Mouse (Mus musculus): ENCODE data around the gene Bcl3. TPM values are rescaled to one million over a fixed set of nuclear protein-coding genes. Genes with fewer than 3 reads are reported as not detected.
A peak's percentile ranks its signal among the peaks of the same experiment; 100 is the strongest.

Bcl3 gene
- 4.7 and 5.3 TPM in 2 replicates for polyA plus RNA-seq (2015; fragmentation: Nextera tagmentation; extraction: Ambion mirVana)

DNA sequence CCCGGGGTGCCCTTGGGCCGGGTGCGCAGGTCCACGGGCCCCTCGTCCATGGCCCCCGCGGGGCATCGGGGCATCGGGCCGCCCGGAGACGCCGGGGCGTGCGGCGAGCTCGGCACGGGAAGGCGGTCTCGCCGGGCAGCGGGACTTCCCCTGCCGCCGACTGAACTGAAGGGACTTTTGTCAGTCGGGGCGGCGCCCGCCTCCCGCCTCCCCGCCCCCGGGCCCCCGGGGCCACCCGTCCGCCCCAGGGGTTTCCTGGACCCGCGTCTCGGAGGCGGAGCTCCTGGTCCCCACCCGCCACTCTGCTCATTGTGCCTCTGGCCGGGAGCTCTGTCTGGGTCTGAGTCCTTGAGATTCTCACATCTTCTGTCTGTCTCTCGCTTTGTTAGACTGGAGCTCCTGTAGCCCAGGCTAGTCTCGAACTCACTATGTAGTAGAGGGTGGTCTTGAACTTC is at the start of gene Bcl3:
Gene Bcl3 (minus strand): TSS at position 167 of the 455 bp plus-strand sequence.
- peak; percentile 11; the same call in 1 of the 2 replicates for ATAC-seq (ENCODE audit: insufficient read depth)
- WGBS (ENCODE audit: insufficient replicate concordance): under 1% methylated on average over 35 of the region's 42 CpGs
- Histone ChIP-seq H3K27ac (replicated peaks) (peak within 1 kb of the TSS; percentile 76), H3K4me2 (peak within 1 kb of the TSS; percentile 62), H3K27me3 (peaks cover 33% of the 10 kb centered on the region), H3K4me3 (replicated peaks) (peak within 1 kb of the TSS; percentile 59), H3K36me3 (replicated peaks) (peaks cover 6% of the 10 kb centered on the region; the same call in 1 of the 2 replicates), H3K4me1 (replicated peaks) (peaks cover 38% of the 10 kb centered on the region), H3K9ac (peak within 1 kb of the TSS; percentile 49), H3K9me3 (replicated peaks) (no peaks in the 10 kb centered on the region; the same call in 1 of the 2 replicates)

- Histone ChIP-seq H3K9ac (no peak overlapping the region), H3K4me1 (replicated peaks) (peaks cover 14% of the 10 kb centered on the region; the same call in 1 of the 2 replicates), H3K27me3 (no peaks in the 10 kb centered on the region), H3K36me3 (replicated peaks) (no peaks in the 10 kb centered on the region), H3K4me3 (replicated peaks) (no peak overlapping the region), H3K4me2 (no peak overlapping the region), H3K9me3 (replicated peaks) (no peaks in the 10 kb centered on the region), H3K27ac (replicated peaks) (no peak overlapping the region)
- no peak for ATAC-seq (ENCODE audit: insufficient read depth)
- WGBS (ENCODE audit: insufficient replicate concordance): 17% methylated on average over 5 of the region's 5 CpGs
Measured at GRCm38 (mm10) chr7:19871943-19872601, 49.5 kb upstream of the Bcl3 start.

DNA sequence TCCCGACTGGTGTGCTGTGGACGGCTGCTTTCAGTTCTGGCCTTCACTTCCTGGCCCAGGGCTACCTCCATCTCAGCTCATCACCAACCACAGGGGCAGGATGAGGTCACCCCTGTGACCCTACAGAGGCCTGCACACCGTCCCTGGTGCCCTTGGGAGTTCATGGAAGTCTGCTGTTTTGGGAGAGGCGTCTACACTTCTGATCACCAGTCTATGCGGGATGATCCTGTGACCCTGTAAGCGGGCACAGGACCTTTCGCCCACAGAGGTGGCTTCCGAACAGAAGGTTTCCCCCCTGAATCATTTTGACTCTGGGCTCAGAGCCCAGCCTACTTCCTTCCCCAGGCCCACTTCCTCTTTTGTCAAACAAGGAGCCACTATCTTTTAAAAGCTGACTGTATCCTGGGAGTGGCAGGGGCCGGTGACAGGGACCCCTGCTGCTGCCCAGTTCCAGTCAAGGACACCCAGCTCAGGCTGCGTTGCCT is 48.6 kb upstream of the Bcl3 start:
- Histone ChIP-seq H3K27ac (replicated peaks) (peak overlapping the region; percentile 53), H3K9me3 (replicated peaks) (no peaks in the 10 kb centered on the region), H3K4me2 (no peak overlapping the region), H3K36me3 (replicated peaks) (no peaks in the 10 kb centered on the region), H3K4me1 (replicated peaks) (peaks cover 12% of the 10 kb centered on the region), H3K9ac (no peak overlapping the region), H3K27me3 (no peaks in the 10 kb centered on the region), H3K4me3 (replicated peaks) (no peak overlapping the region)
- ATAC-seq (ENCODE audit: insufficient read depth): no peak
- 11% methylated on average over 10 of the region's 10 CpGs for WGBS (ENCODE audit: insufficient replicate concordance)

- Histone ChIP-seq H3K4me1 (replicated peaks) (peaks cover 14% of the 10 kb centered on the region), H3K36me3 (replicated peaks) (no peaks in the 10 kb centered on the region), H3K4me2 (no peak overlapping the region), H3K27me3 (no peaks in the 10 kb centered on the region), H3K9me3 (replicated peaks) (no peaks in the 10 kb centered on the region), H3K4me3 (replicated peaks) (no peak overlapping the region), H3K9ac (no peak overlapping the region), H3K27ac (replicated peaks) (no peak overlapping the region)
- no peak for ATAC-seq (ENCODE audit: insufficient read depth)
- 76% methylated on average over 16 of the region's 16 CpGs for WGBS (ENCODE audit: insufficient replicate concordance)
Measured at GRCm38 (mm10) chr7:19867751-19868399, 45.3 kb upstream of the Bcl3 start.

DNA sequence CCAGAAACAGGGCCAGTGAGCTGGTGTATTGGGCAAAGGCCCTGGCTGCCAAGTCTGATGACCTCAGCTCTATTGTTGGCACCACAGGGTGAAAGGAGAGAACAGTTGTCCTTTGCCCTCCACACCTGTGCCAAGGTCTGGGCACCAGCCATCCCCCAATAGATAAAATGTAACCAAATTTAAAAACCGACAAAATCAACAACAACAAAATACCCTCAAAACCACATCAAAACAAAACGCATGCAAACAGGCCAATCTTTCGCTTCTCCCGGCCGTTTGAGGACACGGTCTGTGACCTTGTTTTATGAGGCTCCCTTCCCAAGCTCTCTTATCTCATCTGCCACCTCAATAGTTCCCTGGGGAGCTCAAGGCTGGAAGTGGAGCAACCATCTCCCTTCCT is 43.9 kb upstream of the Bcl3 start:
- ATAC-seq (ENCODE audit: insufficient read depth): no peak
- 0 out of 2 replicates have a peak overlapping the region, but pooled peaks have one; percentile 39 for H3K27ac ChIP-seq (replicated peaks)

DNA sequence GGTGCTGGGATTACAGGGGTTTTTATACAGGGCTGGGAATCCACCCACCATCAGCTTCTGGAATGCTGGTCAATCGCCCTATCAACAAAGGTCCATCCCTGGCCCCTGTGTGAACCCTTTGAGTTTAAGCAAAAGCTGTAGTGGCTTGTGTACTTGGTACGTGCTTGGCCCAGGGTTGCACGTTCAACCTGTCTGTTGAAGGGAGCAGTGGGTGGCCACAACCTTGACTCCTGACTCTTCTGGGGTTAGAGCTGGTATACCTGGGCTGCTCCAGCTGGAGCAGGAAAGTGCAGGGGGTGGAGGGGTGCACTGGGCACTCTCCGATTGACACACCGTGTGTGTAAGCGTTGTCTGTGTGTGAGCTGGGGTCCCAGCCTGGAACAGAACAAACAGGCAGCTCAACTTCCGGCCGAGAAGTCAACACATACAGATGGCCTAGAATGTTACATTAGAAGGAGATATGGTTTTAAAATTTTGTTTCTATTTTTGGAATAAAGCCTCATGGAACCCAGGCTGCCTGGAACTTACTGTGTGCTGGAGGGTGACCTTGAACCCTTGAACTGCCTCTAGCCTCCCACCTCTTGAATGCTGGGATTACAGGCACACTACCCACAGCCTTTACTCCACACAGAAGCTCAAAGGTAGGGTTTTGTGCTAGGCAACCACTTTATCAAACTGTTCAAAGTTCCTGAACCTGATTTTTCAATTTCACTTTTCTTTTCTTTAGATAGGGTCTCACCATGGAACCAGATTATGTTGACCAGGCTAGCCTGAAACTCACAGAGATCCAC is 42.9 kb upstream of the Bcl3 start:
- no peak overlapping the region for H3K4me3 ChIP-seq (replicated peaks)
- H3K4me2 ChIP-seq: no peak overlapping the region
- no peak overlapping the region for H3K9ac ChIP-seq
- peaks cover 5% of the 10 kb centered on the region for H3K4me1 ChIP-seq (replicated peaks)
- H3K9me3 ChIP-seq (replicated peaks): no peaks in the 10 kb centered on the region
- H3K36me3 ChIP-seq (replicated peaks): no peaks in the 10 kb centered on the region
- H3K27ac ChIP-seq (replicated peaks): peak overlapping the region; percentile 39; the same call in 1 of the 2 replicates
- ATAC-seq (ENCODE audit: insufficient read depth): peak; percentile 85
- WGBS (ENCODE audit: insufficient replicate concordance): 60% methylated on average over 8 of the region's 8 CpGs
- no peaks in the 10 kb centered on the region for H3K27me3 ChIP-seq

More for the DNA sequence above, 43.9 kb upstream of the Bcl3 start:
- Histone ChIP-seq H3K9ac (no peak overlapping the region), H3K4me2 (no peak overlapping the region), H3K36me3 (replicated peaks) (no peaks in the 10 kb centered on the region), H3K27me3 (no peaks in the 10 kb centered on the region), H3K4me1 (replicated peaks) (peaks cover 7% of the 10 kb centered on the region), H3K4me3 (replicated peaks) (no peak overlapping the region), H3K9me3 (replicated peaks) (no peaks in the 10 kb centered on the region)
- WGBS (ENCODE audit: insufficient replicate concordance): 59% methylated on average over 6 of the region's 6 CpGs

DNA sequence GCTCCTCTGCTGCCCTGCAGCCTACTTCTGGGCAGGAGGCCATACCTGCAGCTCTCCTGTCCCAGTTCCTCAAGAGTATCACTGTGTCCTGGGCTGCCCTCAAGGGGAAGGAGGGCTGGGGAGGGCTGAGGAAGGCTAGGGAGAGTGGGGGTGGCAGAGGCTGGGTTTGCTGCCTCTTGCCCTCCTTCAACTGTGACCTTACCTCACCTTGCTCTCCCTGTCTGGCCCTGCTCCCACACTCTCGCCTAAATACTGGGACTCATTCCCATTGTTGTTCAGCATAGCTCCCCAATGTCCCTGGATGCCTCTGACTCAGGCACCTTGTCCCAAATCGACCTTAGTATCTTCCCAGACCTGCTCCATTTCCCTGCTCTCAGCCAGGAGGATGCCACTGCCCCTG is 41.7 kb upstream of the Bcl3 start:
- Histone ChIP-seq H3K27me3 (no peaks in the 10 kb centered on the region), H3K9ac (no peak overlapping the region), H3K27ac (replicated peaks) (no peak overlapping the region), H3K9me3 (replicated peaks) (no peaks in the 10 kb centered on the region), H3K4me3 (replicated peaks) (no peak overlapping the region), H3K4me1 (replicated peaks) (peaks cover 5% of the 10 kb centered on the region), H3K4me2 (no peak overlapping the region), H3K36me3 (replicated peaks) (no peaks in the 10 kb centered on the region)
- 32% methylated on average over 2 of the region's 2 CpGs for WGBS (ENCODE audit: insufficient replicate concordance)
- no peak for ATAC-seq (ENCODE audit: insufficient read depth)

GRCm38 (mm10) chr7:19861199-19861598 is 38.6 kb upstream of the Bcl3 start, which contains the start of gene Ceacam16:
Ceacam16 (minus strand) TSS chr7:19861299.
- Histone ChIP-seq H3K4me1 (replicated peaks) (peaks cover 2% of the 10 kb centered on the region), H3K27ac (replicated peaks) (no peak within 1 kb of the TSS), H3K36me3 (replicated peaks) (no peaks in the 10 kb centered on the region), H3K4me3 (replicated peaks) (no peak within 1 kb of the TSS), H3K9me3 (replicated peaks) (no peaks in the 10 kb centered on the region), H3K4me2 (no peak within 1 kb of the TSS), H3K9ac (no peak within 1 kb of the TSS), H3K27me3 (no peaks in the 10 kb centered on the region)
- WGBS (ENCODE audit: insufficient replicate concordance): 62% methylated on average over 9 of the region's 9 CpGs
- ATAC-seq (ENCODE audit: insufficient read depth): no peak

GRCm38 (mm10) chr7:19859740-19860139 is 37.2 kb upstream of the Bcl3 start:
- no peak overlapping the region for H3K9ac ChIP-seq
- H3K4me1 ChIP-seq (replicated peaks): no peaks in the 10 kb centered on the region
- H3K9me3 ChIP-seq (replicated peaks): no peaks in the 10 kb centered on the region
- H3K36me3 ChIP-seq (replicated peaks): no peaks in the 10 kb centered on the region
- no peak overlapping the region for H3K27ac ChIP-seq (replicated peaks)
- no peak for ATAC-seq (ENCODE audit: insufficient read depth)
- no peak overlapping the region for H3K4me3 ChIP-seq (replicated peaks)
- H3K27me3 ChIP-seq: no peaks in the 10 kb centered on the region
- WGBS (ENCODE audit: insufficient replicate concordance): 53% methylated on average over 10 of the region's 10 CpGs
- no peak overlapping the region for H3K4me2 ChIP-seq

- H3K4me1 ChIP-seq (replicated peaks): no peaks in the 10 kb centered on the region
- no peak overlapping the region for H3K27ac ChIP-seq (replicated peaks)
- H3K4me2 ChIP-seq: no peak overlapping the region
- peaks cover 19% of the 10 kb centered on the region for H3K27me3 ChIP-seq
- no peak overlapping the region for H3K9ac ChIP-seq
- no peaks in the 10 kb centered on the region for H3K9me3 ChIP-seq (replicated peaks)
- no peak for ATAC-seq (ENCODE audit: insufficient read depth)
- no peaks in the 10 kb centered on the region for H3K36me3 ChIP-seq (replicated peaks)
- 58% methylated on average over 6 of the region's 6 CpGs for WGBS (ENCODE audit: insufficient replicate concordance)
- no peak overlapping the region for H3K4me3 ChIP-seq (replicated peaks)
Measured at GRCm38 (mm10) chr7:19856283-19856682, 33.7 kb upstream of the Bcl3 start.

GRCm38 (mm10) chr7:19855663-19856062 is 33.1 kb upstream of the Bcl3 start:
- Histone ChIP-seq H3K4me3 (replicated peaks) (no peak overlapping the region), H3K27me3 (peaks cover 22% of the 10 kb centered on the region), H3K4me1 (replicated peaks) (no peaks in the 10 kb centered on the region), H3K36me3 (replicated peaks) (no peaks in the 10 kb centered on the region), H3K27ac (replicated peaks) (no peak overlapping the region), H3K9ac (no peak overlapping the region), H3K4me2 (no peak overlapping the region), H3K9me3 (replicated peaks) (no peaks in the 10 kb centered on the region)
- ATAC-seq (ENCODE audit: insufficient read depth): no peak
- WGBS (ENCODE audit: insufficient replicate concordance): 52% methylated on average over 5 of the region's 5 CpGs

All from liver, embryonic 15.5 days (tissue).